Mouse (Mus musculus) heart, embryonic 12.5 days (tissue): ENCODE results near the gene Gria3. TPM values are rescaled to one million over a fixed set of nuclear protein-coding genes. Genes with fewer than 3 reads are reported as not detected.

Experiments
- microRNA-seq: library from miRNA; unstranded; fragments of <30 nt; microRNA quantifications from one replicate; pipeline ENCODE4, GENCODE M21; 2017
- polyA plus RNA-seq: library from polyadenylated mRNA; unstranded; fragments of >200 nt; fragmentation: Nextera tagmentation; extraction: Ambion mirVana; gene quantifications from 2 replicates; pipeline ENCODE4 v1.2.1, GENCODE M21; 2016

The Gria3 gene
- polyA plus RNA-seq, 1 experiment from 2014 or later: 7.3 TPM

Small RNA genes within 50 kb of the gene (microRNA-seq; reads per million reads assigned to microRNA genes)
- gene Gm22413: not detected
